Mouse (Mus musculus) c-Kit-positive CD71-positive TER-119-negative erythroid progenitor cells, embryonic 14.5 days (primary cell): Measurements from ENCODE around the gene Pde4dip.
A peak's percentile ranks its signal among the peaks of the same experiment; 100 is the strongest.

ENCODE experiments used
- DNase-seq: peaks from one replicate; pipeline ENCODE4 v3.0.0-alpha.2; 2013; ENCODE audit warnings: low read depth

The Pde4dip gene

GRCm38 (mm10) chr3:97900516-97901490 is 12.3 kb upstream of the Pde4dip start, which contains the start of gene Sec22b:
Sec22b (plus strand) TSS chr3:97901190.
- DNase-seq: peak; percentile 92

- DNase-seq: no peak
Measured at GRCm38 (mm10) chr3:97898381-97898780, 9.9 kb upstream of the Pde4dip start.

- DNase-seq: peak; percentile 46
Measured at GRCm38 (mm10) chr3:97894695-97895094, 6.2 kb upstream of the Pde4dip start.

- DNase-seq: no peak
Measured at GRCm38 (mm10) chr3:97890205-97890604, 1.7 kb upstream of the Pde4dip start.

- no peak for DNase-seq
Measured at GRCm38 (mm10) chr3:97887785-97888167, 731 bp downstream of the Pde4dip start.

- DNase-seq: no peak
Measured at GRCm38 (mm10) chr3:97881576-97881975, 6.9 kb downstream of the Pde4dip start.

GRCm38 (mm10) chr3:97879222-97879621 is 9.3 kb downstream of the Pde4dip start:
- no peak for DNase-seq

- no peak for DNase-seq
Measured at GRCm38 (mm10) chr3:97876259-97876658, 12.2 kb downstream of the Pde4dip start.

GRCm38 (mm10) chr3:97874777-97875176 is 13.7 kb downstream of the Pde4dip start:
- DNase-seq: no peak

- no peak for DNase-seq
Measured at GRCm38 (mm10) chr3:97869730-97870129, 18.8 kb downstream of the Pde4dip start.

GRCm38 (mm10) chr3:97868733-97869132 is 19.8 kb downstream of the Pde4dip start:
- no peak for DNase-seq

GRCm38 (mm10) chr3:97868024-97868689 is 20.4 kb downstream of the Pde4dip start:
- peak; percentile 22 for DNase-seq

- no peak for DNase-seq
Measured at GRCm38 (mm10) chr3:97867221-97868023, 21.1 kb downstream of the Pde4dip start.

GRCm38 (mm10) chr3:97866696-97867095 is 21.8 kb downstream of the Pde4dip start:
- no peak for DNase-seq

- DNase-seq: no peak
Measured at GRCm38 (mm10) chr3:97860820-97861451, 27.6 kb downstream of the Pde4dip start.

- no peak for DNase-seq
Measured at GRCm38 (mm10) chr3:97859400-97859799, 29.1 kb downstream of the Pde4dip start.

GRCm38 (mm10) chr3:97854575-97855384 is 33.7 kb downstream of the Pde4dip start:
- no peak for DNase-seq

GRCm38 (mm10) chr3:97851803-97852202 is 36.7 kb downstream of the Pde4dip start:
- DNase-seq: no peak

GRCm38 (mm10) chr3:97847626-97848025 is 40.9 kb downstream of the Pde4dip start:
- DNase-seq: no peak

GRCm38 (mm10) chr3:97846448-97846847 is 42.1 kb downstream of the Pde4dip start:
- DNase-seq: no peak

GRCm38 (mm10) chr3:97844821-97845201 is 43.7 kb downstream of the Pde4dip start:
- DNase-seq: no peak
